Mouse (Mus musculus) kidney, postnatal 0 days (tissue): ENCODE data around the gene Calml3. TPM values are rescaled to one million over a fixed set of nuclear protein-coding genes. Genes with fewer than 3 reads are reported as not detected.
A peak's percentile ranks its signal among the peaks of the same experiment; 100 is the strongest.
"Not testable (repeated sequence)": the region's sequence is repeated elsewhere in the genome, so short reads cannot be mapped to it uniquely, and the experiment has no call there.

ENCODE experiments used
- ATAC-seq: fragments of 200-750 bp; cut with Nextera tagmentation; replicated peaks from 2 replicates; pipeline ENCODE4 v1.8.0; 2017; ENCODE audit warnings: low read depth, moderate number of reproducible peaks, moderate TSS enrichment, moderate library complexity; ENCODE audit not compliant: low FRiP score
- DNase-seq: peaks from one replicate; pipeline ENCODE4 v3.0.0-alpha.2; 2016; ENCODE audit warnings: low spot score
- H3K27ac ChIP-seq: fragments of 300-500 bp; sonication (generic); 2 replicates; pipeline ENCODE4 v1.5.1; 2014; ENCODE audit warnings: mild to moderate bottlenecking
- H3K27me3 ChIP-seq: fragments of 300-500 bp; sonication (generic); 2 replicates; pipeline ENCODE4 v1.6.1; 2014; ENCODE audit warnings: low read length, mixed read lengths; ENCODE audit not compliant: insufficient read depth
- H3K36me3 ChIP-seq: fragments of 300-500 bp; sonication (generic); 2 replicates; pipeline ENCODE4 v1.6.1; 2014; ENCODE audit warnings: low read length, mixed read lengths; ENCODE audit not compliant: insufficient read depth
- H3K4me1 ChIP-seq: fragments of 300-500 bp; sonication (generic); replicated peaks from 2 replicates; pipeline ENCODE4 v1.6.1; 2014; ENCODE audit warnings: antibody characterized with exemption, low read length, mixed read lengths; ENCODE audit not compliant: insufficient read depth
- H3K4me2 ChIP-seq: fragments of 300-500 bp; sonication (generic); 2 replicates; pipeline ENCODE4 v1.6.1; 2014; ENCODE audit warnings: mild to moderate bottlenecking, low read length, moderate library complexity, mixed read lengths
- H3K4me3 ChIP-seq: fragments of 300-500 bp; sonication (generic); replicated peaks from 2 replicates; pipeline ENCODE4 v1.5.1; 2014; ENCODE audit warnings: low read depth, low read length
- H3K9ac ChIP-seq: fragments of 300-500 bp; sonication (generic); 2 replicates; pipeline ENCODE4 v1.6.1; 2014; ENCODE audit warnings: low read depth, low read length
- H3K9me3 ChIP-seq: fragments of 300-500 bp; sonication (generic); replicated peaks from 2 replicates; pipeline ENCODE4 v1.6.1; 2016; ENCODE audit warnings: low read length, inconsistent platforms, mixed read lengths
- CTCF ChIP-seq: IDR thresholded peaks from 2 replicates; pipeline ENCODE4 v1.5.1; 2016; ENCODE audit warnings: antibody characterized with exemption, low read depth, mild to moderate bottlenecking, moderate library complexity
- WGBS: fragments of 180-500 bp; shearing (Covaris S2); extraction: QIAGEN DNeasy Blood & Tissue Kit; methylation state at CpG from one replicate; pipeline ENCODE4 v1.1.7; 2014; 5-methylcytosine and 5-hydroxymethylcytosine counted together
- polyA plus RNA-seq: library from polyadenylated mRNA; unstranded; fragments of >200 nt; fragmentation: Nextera tagmentation; extraction: Ambion mirVana; gene quantifications from 2 replicates; pipeline ENCODE4 v1.2.1, GENCODE M21; 2015

The Calml3 gene
- 1.4 and 1.6 TPM in 2 replicates for polyA plus RNA-seq

GRCm38 (mm10) chr13:3804186-3804585 is at the start of gene Calml3:
Calml3 (minus strand) TSS chr13:3804316.
- ATAC-seq (peak; percentile 82; the same call in 1 of the 2 replicates), DNase-seq (peak; percentile 9)
- TF ChIP-seq CTCF: no peak
- Histone ChIP-seq H3K4me1 (peaks cover 4% of the 10 kb centered on the region), H3K27ac (0 out of 2 replicates have a peak within 1 kb of the TSS, but pooled peaks have one; percentile 2), H3K27me3 (no peaks in the 10 kb centered on the region), H3K4me2 (no peak within 1 kb of the TSS), H3K36me3 (no peaks in the 10 kb centered on the region), H3K4me3 (no peak within 1 kb of the TSS), H3K9me3 (no peaks in the 10 kb centered on the region), H3K9ac (no peak within 1 kb of the TSS)
- 51% methylated on average over 13 of the region's 13 CpGs for WGBS

GRCm38 (mm10) chr13:3850330-3850729 is 46.2 kb upstream of the Calml3 start:
- H3K27me3 ChIP-seq: no peaks in the 10 kb centered on the region
- H3K4me3 ChIP-seq: no peak overlapping the region
- no peaks in the 10 kb centered on the region for H3K36me3 ChIP-seq
- no peaks in the 10 kb centered on the region for H3K9me3 ChIP-seq
- H3K27ac ChIP-seq: no peak overlapping the region
- no peak overlapping the region for H3K4me2 ChIP-seq
- H3K9ac ChIP-seq: no peak overlapping the region
- DNase-seq (no peak), ATAC-seq (no peak)
- TF ChIP-seq CTCF: no peak
- H3K4me1 ChIP-seq: no peaks in the 10 kb centered on the region
- WGBS: 63% methylated on average over 1 of the region's 1 CpGs

GRCm38 (mm10) chr13:3840662-3841061 is 36.5 kb upstream of the Calml3 start:
- H3K9me3 ChIP-seq, H3K36me3 ChIP-seq, H3K27me3 ChIP-seq, H3K27ac ChIP-seq, H3K4me2 ChIP-seq, H3K4me3 ChIP-seq, H3K9ac ChIP-seq, H3K4me1 ChIP-seq, ATAC-seq, DNase-seq: not testable (repeated sequence)

GRCm38 (mm10) chr13:3837312-3837807 is 33.2 kb upstream of the Calml3 start, which contains the start of gene Calm4:
Calm4 (plus strand) TSS chr13:3837757.
- not testable (repeated sequence) for ATAC-seq, H3K27me3 ChIP-seq, H3K4me2 ChIP-seq

GRCm38 (mm10) chr13:3833644-3834043 is 29.5 kb upstream of the Calml3 start:
- not testable (repeated sequence) for H3K4me2 ChIP-seq, DNase-seq, H3K9me3 ChIP-seq, H3K4me1 ChIP-seq, ATAC-seq, H3K36me3 ChIP-seq, H3K4me3 ChIP-seq, H3K27me3 ChIP-seq, H3K9ac ChIP-seq, H3K27ac ChIP-seq

More at GRCm38 (mm10) chr13:3837312-3837807, 33.2 kb upstream of the Calml3 start, which contains the start of gene Calm4:
- H3K36me3 ChIP-seq, H3K9me3 ChIP-seq, H3K9ac ChIP-seq, H3K4me1 ChIP-seq, DNase-seq, H3K4me3 ChIP-seq, H3K27ac ChIP-seq: not testable (repeated sequence)

GRCm38 (mm10) chr13:3832450-3832849 is 28.3 kb upstream of the Calml3 start:
- DNase-seq (peak; percentile 13), ATAC-seq (no peak)
- H3K9me3 ChIP-seq: no peaks in the 10 kb centered on the region
- no peaks in the 10 kb centered on the region for H3K36me3 ChIP-seq
- H3K9ac ChIP-seq: no peak overlapping the region
- H3K4me3 ChIP-seq: no peak overlapping the region
- no peaks in the 10 kb centered on the region for H3K27me3 ChIP-seq
- no peak overlapping the region for H3K4me2 ChIP-seq
- no peaks in the 10 kb centered on the region for H3K4me1 ChIP-seq
- no peak overlapping the region; the same call in 1 of the 2 replicates for H3K27ac ChIP-seq
- no peak for TF ChIP-seq CTCF
- 34% methylated on average over 2 of the region's 2 CpGs for WGBS

GRCm38 (mm10) chr13:3831994-3832393 is 27.9 kb upstream of the Calml3 start:
- ATAC-seq (peak; percentile 78; the same call in 1 of the 2 replicates), DNase-seq (no peak)
- Histone ChIP-seq H3K27ac (peak overlapping the region; percentile 8; the same call in 1 of the 2 replicates), H3K4me1 (no peaks in the 10 kb centered on the region), H3K27me3 (no peaks in the 10 kb centered on the region), H3K4me2 (no peak overlapping the region), H3K9ac (no peak overlapping the region), H3K36me3 (no peaks in the 10 kb centered on the region), H3K9me3 (no peaks in the 10 kb centered on the region), H3K4me3 (no peak overlapping the region)
- TF ChIP-seq CTCF: no peak
- WGBS: 29% methylated on average over 1 of the region's 1 CpGs
